ENCODE assay signal across 8 mouse cellular contexts in the genomic region with DNA sequence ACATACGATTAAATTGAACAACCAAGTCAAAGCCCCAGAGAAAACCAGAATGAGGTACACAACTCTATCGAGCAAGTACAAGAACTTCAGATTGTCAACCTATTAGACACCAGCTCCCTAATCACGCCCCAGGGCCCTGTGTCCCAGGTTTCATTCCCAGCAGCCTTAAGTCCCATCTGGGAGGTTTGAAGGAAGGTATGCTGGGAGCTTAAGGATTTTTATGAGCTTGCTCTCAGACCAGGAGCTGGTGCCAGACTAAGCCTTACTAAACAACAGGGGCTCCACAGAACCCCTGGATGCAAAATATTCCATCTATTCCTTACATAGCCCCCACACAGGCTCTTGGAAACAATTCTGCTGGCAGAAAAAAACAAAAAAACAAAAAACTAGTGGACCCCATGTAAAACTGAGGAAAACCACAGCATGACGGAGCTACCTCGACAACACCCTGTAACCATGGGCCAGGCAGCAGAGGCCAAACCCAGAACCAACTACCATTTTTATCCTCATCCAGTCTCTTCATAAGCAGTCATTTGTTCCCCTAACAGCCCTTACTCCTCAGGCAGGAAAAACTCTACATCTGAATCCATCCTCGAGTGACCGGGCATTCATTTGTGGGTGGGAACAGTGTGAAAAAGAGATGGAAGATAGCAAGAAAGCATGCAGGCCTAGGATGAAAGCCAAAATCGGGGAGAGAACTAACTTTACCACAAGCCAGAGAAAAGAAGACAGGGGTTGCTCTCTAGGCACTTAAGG. TPM values are rescaled to one million over a fixed set of nuclear protein-coding genes. Genes with fewer than 3 reads are reported as not detected.
DNase-seq lines count a peak whose midpoint lies in the region; ATAC-seq and TF ChIP-seq lines count a peak whose summit lies in the region.

No protein-coding gene starts in this region.

- TF ChIP-seq CTCF in kidney, adult 2 months (conservative IDR thresholded peaks at IDR 0.05; ENCODE audit: insufficient read depth, insufficient read length, low read depth, low read length): no peak
- TF ChIP-seq CTCF in heart, postnatal 0 days (IDR thresholded peaks at IDR 0.05; ENCODE audit: low read depth): no peak

- 2% methylated on average over 8 of the region's 8 CpGs for WGBS in kidney, adult 2 months
- 4% methylated on average over 8 of the region's 8 CpGs for WGBS in heart, postnatal 0 days
- WGBS in midbrain, embryonic 10.5 days: 28% methylated on average over 8 of the region's 8 CpGs

- H3K27ac ChIP-seq in kidney, adult 2 months (ENCODE audit: insufficient read depth, low read depth, low read length): peak overlapping the region; percentile 94
- H3K27ac ChIP-seq in heart, postnatal 0 days (ENCODE audit: low read depth): peak overlapping the region; percentile 99
- H3K27ac ChIP-seq in midbrain, embryonic 10.5 days (replicated peaks): peak overlapping the region; percentile 98

- H3K4me1 ChIP-seq in kidney, adult 2 months (ENCODE audit: control insufficient read depth, insufficient read depth, low read length): peaks cover 20% of the 10 kb centered on the region
- peaks cover 23% of the 10 kb centered on the region for H3K4me1 ChIP-seq in heart, postnatal 0 days (ENCODE audit: control insufficient read depth, insufficient read depth)
- H3K4me1 ChIP-seq in midbrain, embryonic 10.5 days: peaks cover 32% of the 10 kb centered on the region

- peak overlapping the region; percentile 85 for H3K4me2 ChIP-seq in heart, postnatal 0 days (ENCODE audit: low read depth, low read length)

- peak overlapping the region; percentile 100 for H3K9ac ChIP-seq in heart, postnatal 0 days (replicated peaks; ENCODE audit: low read depth, low read length)

- peak; percentile 28 for DNase-seq in kidney, adult 2 months
- DNase-seq in kidney, postnatal 36 days: no peak
- DNase-seq in NIH3T3 (ENCODE audit: low read depth): peak; percentile 34
- peak; percentile 42 for DNase-seq in heart, postnatal 0 days (ENCODE audit: low spot score)
- DNase-seq in midbrain, embryonic 10.5 days (ENCODE audit: low spot score): no peak
- no peak for DNase-seq in retina, postnatal 1 day
- no peak for DNase-seq in gastrocnemius, postnatal 14 days

- intact Hi-C loops in gastrocnemius, postnatal 14 days (cut with DNase I; ENCODE audit: low total_unique reads): no loop called here

- peak overlapping the region; percentile 81 for H3K4me3 ChIP-seq in kidney, adult 2 months (ENCODE audit: insufficient read depth, low read depth, low read length)
- peak overlapping the region; percentile 100 for H3K4me3 ChIP-seq in heart, postnatal 0 days (ENCODE audit: low read depth, low read length)
- H3K4me3 ChIP-seq in midbrain, embryonic 10.5 days: peak overlapping the region; percentile 92

- H3K27me3 ChIP-seq in kidney, adult 2 months (replicated peaks; ENCODE audit: control insufficient read depth, insufficient read depth, low read length): no peaks in the 10 kb centered on the region
- no peaks in the 10 kb centered on the region for H3K27me3 ChIP-seq in heart, postnatal 0 days (ENCODE audit: control insufficient read depth, insufficient read depth, low read length)
- no peaks in the 10 kb centered on the region for H3K27me3 ChIP-seq in midbrain, embryonic 10.5 days (ENCODE audit: low read depth, poor library complexity, severe bottlenecking)

- no peak for TF ChIP-seq POLR2A in kidney, adult 2 months (IDR thresholded peaks at IDR 0.05; ENCODE audit: low read depth, low read length)

- no peak for TF ChIP-seq EP300 in heart, postnatal 0 days (IDR thresholded peaks at IDR 0.05; ENCODE audit: low read depth)

- H3K9me3 ChIP-seq in heart, postnatal 0 days (replicated peaks; ENCODE audit: control insufficient read depth, low read length): no peaks in the 10 kb centered on the region
- H3K9me3 ChIP-seq in midbrain, embryonic 10.5 days (replicated peaks): no peaks in the 10 kb centered on the region

- peaks cover 11% of the 10 kb centered on the region for H3K36me3 ChIP-seq in kidney, adult 2 months (ENCODE audit: control insufficient read depth, insufficient read depth, low read length)
- H3K36me3 ChIP-seq in heart, postnatal 0 days (replicated peaks; ENCODE audit: control insufficient read depth, insufficient read depth, low read length): peaks cover 36% of the 10 kb centered on the region
- peaks cover 49% of the 10 kb centered on the region for H3K36me3 ChIP-seq in midbrain, embryonic 10.5 days

- ATAC-seq in heart, postnatal 0 days (ENCODE audit: insufficient read depth, low read depth): no peak
- no peak for ATAC-seq in frontal cortex, adult (ENCODE audit: low TSS enrichment)

RNA-seq across cellular contexts. Expression of gene Prrc2a, which starts 1.2 kb away (rescaled TPM):
- polyA plus RNA-seq in kidney, adult 2 months (2012; rRNA removed): 237 and 272 TPM in 2 replicates
- total RNA-seq in heart, postnatal 0 days (2014; rRNA removed; ENCODE audit: low replicate concordance): 99.2 and 120 TPM in 2 replicates
- 56.6 and 60.7 TPM in 2 replicates for polyA plus RNA-seq in heart, postnatal 0 days (2015; fragmentation: Nextera tagmentation; extraction: Ambion mirVana)
- polyA plus RNA-seq in midbrain, embryonic 10.5 days (2016; fragmentation: Nextera tagmentation; extraction: Ambion mirVana): 173 and 198 TPM in 2 replicates
- 100 to 1,000 TPM; 102 to 118 TPM for total RNA-seq in gastrocnemius, postnatal 14 days (2021)

RNA-seq across cellular contexts. Expression of gene Aif1, which starts 12.4 kb away (rescaled TPM):
- polyA plus RNA-seq in kidney, adult 2 months (2012; rRNA removed): 0.65 and 2.6 TPM in 2 replicates
- total RNA-seq in heart, postnatal 0 days (2014; rRNA removed; ENCODE audit: low replicate concordance): 1.8 TPM in 1 of 2 replicates, not detected in the other
- polyA plus RNA-seq in heart, postnatal 0 days (2015; fragmentation: Nextera tagmentation; extraction: Ambion mirVana): 6.5 and 7.5 TPM in 2 replicates
- 4.0 and 5.8 TPM in 2 replicates for polyA plus RNA-seq in midbrain, embryonic 10.5 days (2016; fragmentation: Nextera tagmentation; extraction: Ambion mirVana)
- total RNA-seq in gastrocnemius, postnatal 14 days (2021): under 1 TPM; 0.71 to 0.90 TPM

RNA-seq across cellular contexts. Expression of gene Lst1, which starts 24.7 kb away (rescaled TPM):
- polyA plus RNA-seq in kidney, adult 2 months (2012; rRNA removed): 9.4 and 17.7 TPM in 2 replicates
- 6.6 and 52.7 TPM in 2 replicates for total RNA-seq in heart, postnatal 0 days (2014; rRNA removed; ENCODE audit: low replicate concordance)
- 7.0 and 9.7 TPM in 2 replicates for polyA plus RNA-seq in heart, postnatal 0 days (2015; fragmentation: Nextera tagmentation; extraction: Ambion mirVana)
- 5.0 and 8.3 TPM in 2 replicates for polyA plus RNA-seq in midbrain, embryonic 10.5 days (2016; fragmentation: Nextera tagmentation; extraction: Ambion mirVana)
- 1 to 10 TPM; 1.5 to 2.8 TPM for total RNA-seq in gastrocnemius, postnatal 14 days (2021)

RNA-seq across cellular contexts. Expression of gene Bag6, which starts 28.5 kb away (rescaled TPM):
- 145 and 160 TPM in 2 replicates for polyA plus RNA-seq in kidney, adult 2 months (2012; rRNA removed)
- 188 and 235 TPM in 2 replicates for total RNA-seq in heart, postnatal 0 days (2014; rRNA removed; ENCODE audit: low replicate concordance)
- polyA plus RNA-seq in heart, postnatal 0 days (2015; fragmentation: Nextera tagmentation; extraction: Ambion mirVana): 35.6 and 37.7 TPM in 2 replicates
- polyA plus RNA-seq in midbrain, embryonic 10.5 days (2016; fragmentation: Nextera tagmentation; extraction: Ambion mirVana): 56.6 and 67.4 TPM in 2 replicates
- 100 to 1,000 TPM; 193 to 200 TPM for total RNA-seq in gastrocnemius, postnatal 14 days (2021)

RNA-seq across cellular contexts. Expression of gene Ltb, which starts 30.7 kb away (rescaled TPM):
- polyA plus RNA-seq in kidney, adult 2 months (2012; rRNA removed): 2.5 and 20.9 TPM in 2 replicates
- total RNA-seq in heart, postnatal 0 days (2014; rRNA removed; ENCODE audit: low replicate concordance): 0.27 and 1.0 TPM in 2 replicates
- polyA plus RNA-seq in heart, postnatal 0 days (2015; fragmentation: Nextera tagmentation; extraction: Ambion mirVana): 0.33 and 0.48 TPM in 2 replicates
- polyA plus RNA-seq in midbrain, embryonic 10.5 days (2016; fragmentation: Nextera tagmentation; extraction: Ambion mirVana): 0.10 TPM in 1 of 2 replicates, not detected in the other
- total RNA-seq in gastrocnemius, postnatal 14 days (2021): under 1 TPM in 1 of 2 experiments, not detected in 1; 0.31 TPM

Comparison
In these comparisons a context has a peak if more than half of its experiments do, and no peak if none do; other contexts are left out.
1. DNase-seq: peak in kidney, adult 2 months (single experiment), NIH3T3 (single experiment) and heart, postnatal 0 days (single experiment); none in kidney, postnatal 36 days (0 of 2), midbrain, embryonic 10.5 days (single experiment), retina, postnatal 1 day (single experiment) and gastrocnemius, postnatal 14 days (single experiment).
2. Peak in every context shown above with its lines, with median percentiles within 50 percentile points of each other: H3K27ac ChIP-seq and H3K4me3 ChIP-seq.